Mouse (Mus musculus): ENCODE measurements at regions not wholly inside any gene's neighbourhood (a gene's known extent, or its start where the extent isn't known, plus 50 kb on each side); places are given as distances from the start of the nearest gene placed in this dataset.

GRCm38 (mm10) chr9:23050751-23051150, 172.1 kb upstream of the Bmper start:
- no peak overlapping the region for H3K4me3 ChIP-seq (replicated peaks)
- H3K27me3 ChIP-seq: no peaks in the 10 kb centered on the region
- 39% methylated on average over 2 of the region's 2 CpGs for WGBS
- no peak overlapping the region for H3K27ac ChIP-seq
- no peak overlapping the region for H3K4me2 ChIP-seq (replicated peaks)
- no peaks in the 10 kb centered on the region for H3K9me3 ChIP-seq
- H3K9ac ChIP-seq (replicated peaks): no peak overlapping the region
- H3K36me3 ChIP-seq: no peaks in the 10 kb centered on the region
- no peaks in the 10 kb centered on the region for H3K4me1 ChIP-seq (replicated peaks)
- ATAC-seq: no peak

- Histone ChIP-seq H3K4me3 (replicated peaks) (no peak overlapping the region), H3K4me2 (replicated peaks) (no peak overlapping the region), H3K4me1 (replicated peaks) (peaks cover 35% of the 10 kb centered on the region), H3K9me3 (no peaks in the 10 kb centered on the region), H3K36me3 (no peaks in the 10 kb centered on the region), H3K27ac (no peak overlapping the region), H3K27me3 (no peaks in the 10 kb centered on the region), H3K9ac (replicated peaks) (no peak overlapping the region)
- ATAC-seq: no peak
- WGBS: 83% methylated on average over 4 of the region's 4 CpGs
Measured at GRCm38 (mm10) chr9:23059526-23059925, 163.3 kb upstream of the Bmper start.

- Histone ChIP-seq H3K36me3 (no peaks in the 10 kb centered on the region), H3K9ac (replicated peaks) (no peak overlapping the region), H3K27me3 (no peaks in the 10 kb centered on the region), H3K9me3 (no peaks in the 10 kb centered on the region), H3K27ac (no peak overlapping the region), H3K4me1 (replicated peaks) (peaks cover 35% of the 10 kb centered on the region), H3K4me2 (replicated peaks) (no peak overlapping the region), H3K4me3 (replicated peaks) (no peak overlapping the region)
- ATAC-seq: no peak
Measured at GRCm38 (mm10) chr9:23060526-23060925, 162.3 kb upstream of the Bmper start.

- Histone ChIP-seq H3K9ac (replicated peaks) (no peak overlapping the region), H3K9me3 (no peaks in the 10 kb centered on the region), H3K27ac (peak overlapping the region; percentile 73), H3K4me1 (replicated peaks) (peaks cover 35% of the 10 kb centered on the region), H3K4me3 (replicated peaks) (no peak overlapping the region), H3K36me3 (no peaks in the 10 kb centered on the region), H3K4me2 (replicated peaks) (no peak overlapping the region), H3K27me3 (0 out of 2 replicates have a peak, but pooled peaks cover 3% of the 10 kb centered on the region)
- WGBS: 8% methylated on average over 4 of the region's 4 CpGs
- no peak for ATAC-seq
Measured at GRCm38 (mm10) chr9:23061179-23061929, 161.5 kb upstream of the Bmper start.

- peak overlapping the region; percentile 73 for H3K27ac ChIP-seq
- 19% methylated on average over 8 of the region's 8 CpGs for WGBS
- H3K9me3 ChIP-seq: no peaks in the 10 kb centered on the region; the same call in 1 of the 2 replicates
Measured at GRCm38 (mm10) chr9:23062057-23062655, 160.7 kb upstream of the Bmper start.

GRCm38 (mm10) chr9:23062656-23063444, 160.0 kb upstream of the Bmper start:
- Histone ChIP-seq H3K9ac (replicated peaks) (no peak overlapping the region), H3K36me3 (no peaks in the 10 kb centered on the region), H3K4me1 (replicated peaks) (peaks cover 35% of the 10 kb centered on the region), H3K9me3 (no peaks in the 10 kb centered on the region; the same call in 1 of the 2 replicates), H3K4me2 (replicated peaks) (no peak overlapping the region), H3K4me3 (replicated peaks) (no peak overlapping the region), H3K27me3 (peaks cover 14% of the 10 kb centered on the region), H3K27ac (peak overlapping the region; percentile 54)
- peak; percentile 73 for ATAC-seq
- WGBS: 32% methylated on average over 7 of the region's 7 CpGs

More at GRCm38 (mm10) chr9:23062057-23062655, 160.7 kb upstream of the Bmper start:
- Histone ChIP-seq H3K4me2 (replicated peaks) (0 out of 2 replicates have a peak overlapping the region, but pooled peaks have one; percentile 4), H3K36me3 (no peaks in the 10 kb centered on the region), H3K4me3 (replicated peaks) (no peak overlapping the region), H3K27me3 (peaks cover 7% of the 10 kb centered on the region), H3K9ac (replicated peaks) (no peak overlapping the region), H3K4me1 (replicated peaks) (peaks cover 35% of the 10 kb centered on the region)
- peak; percentile 76 for ATAC-seq

- Histone ChIP-seq H3K4me1 (replicated peaks) (peaks cover 40% of the 10 kb centered on the region), H3K9me3 (no peaks in the 10 kb centered on the region; the same call in 1 of the 2 replicates), H3K36me3 (no peaks in the 10 kb centered on the region), H3K4me2 (replicated peaks) (no peak overlapping the region), H3K27ac (no peak overlapping the region), H3K4me3 (replicated peaks) (no peak overlapping the region), H3K27me3 (peaks cover 20% of the 10 kb centered on the region), H3K9ac (replicated peaks) (no peak overlapping the region)
- WGBS: 86% methylated on average over 2 of the region's 2 CpGs
- ATAC-seq: no peak
Measured at GRCm38 (mm10) chr9:23064001-23064400, 158.9 kb upstream of the Bmper start.

- no peak overlapping the region for H3K4me3 ChIP-seq (replicated peaks)
- WGBS: 96% methylated on average over 3 of the region's 3 CpGs
- H3K9ac ChIP-seq (replicated peaks): no peak overlapping the region
- H3K27ac ChIP-seq: no peak overlapping the region
- H3K27me3 ChIP-seq: peaks cover 20% of the 10 kb centered on the region
- H3K4me1 ChIP-seq (replicated peaks): peaks cover 36% of the 10 kb centered on the region
- no peaks in the 10 kb centered on the region for H3K36me3 ChIP-seq
- no peak overlapping the region for H3K4me2 ChIP-seq (replicated peaks)
- H3K9me3 ChIP-seq: no peaks in the 10 kb centered on the region; the same call in 1 of the 2 replicates
- ATAC-seq: no peak
Measured at GRCm38 (mm10) chr9:23064811-23065210, 158.1 kb upstream of the Bmper start.

- H3K27ac ChIP-seq: no peak overlapping the region
- H3K27me3 ChIP-seq: peaks cover 27% of the 10 kb centered on the region
- WGBS: 56% methylated on average over 6 of the region's 6 CpGs
- H3K4me1 ChIP-seq (replicated peaks): 0 out of 2 replicates have a peak, but pooled peaks cover 4% of the 10 kb centered on the region
- no peak overlapping the region for H3K9ac ChIP-seq (replicated peaks)
- H3K36me3 ChIP-seq: no peaks in the 10 kb centered on the region
- H3K4me3 ChIP-seq (replicated peaks): no peak overlapping the region
- no peak overlapping the region for H3K4me2 ChIP-seq (replicated peaks)
- peak; percentile 58; the same call in 1 of the 2 replicates for ATAC-seq
- H3K9me3 ChIP-seq: no peaks in the 10 kb centered on the region; the same call in 1 of the 2 replicates
Measured at GRCm38 (mm10) chr9:23068101-23068791, 154.6 kb upstream of the Bmper start.

- H3K4me1 ChIP-seq (replicated peaks): 0 out of 2 replicates have a peak, but pooled peaks cover 4% of the 10 kb centered on the region
- no peaks in the 10 kb centered on the region; the same call in 1 of the 2 replicates for H3K9me3 ChIP-seq
- no peak overlapping the region for H3K4me2 ChIP-seq (replicated peaks)
- WGBS: 44% methylated on average over 7 of the region's 7 CpGs
- H3K27ac ChIP-seq: no peak overlapping the region
- no peak for ATAC-seq
- H3K27me3 ChIP-seq: peaks cover 27% of the 10 kb centered on the region
- H3K4me3 ChIP-seq (replicated peaks): no peak overlapping the region
- H3K36me3 ChIP-seq: no peaks in the 10 kb centered on the region
- no peak overlapping the region for H3K9ac ChIP-seq (replicated peaks)
Measured at GRCm38 (mm10) chr9:23069161-23069560, 153.7 kb upstream of the Bmper start.

- H3K9me3 ChIP-seq: no peaks in the 10 kb centered on the region; the same call in 1 of the 2 replicates
- H3K27ac ChIP-seq: no peak overlapping the region
- 0 out of 2 replicates have a peak, but pooled peaks cover 4% of the 10 kb centered on the region for H3K4me1 ChIP-seq (replicated peaks)
- ATAC-seq: no peak
- no peak overlapping the region for H3K9ac ChIP-seq (replicated peaks)
- 72% methylated on average over 2 of the region's 2 CpGs for WGBS
- no peak overlapping the region for H3K4me3 ChIP-seq (replicated peaks)
- no peaks in the 10 kb centered on the region for H3K36me3 ChIP-seq
- peaks cover 25% of the 10 kb centered on the region for H3K27me3 ChIP-seq
- no peak overlapping the region for H3K4me2 ChIP-seq (replicated peaks)
Measured at GRCm38 (mm10) chr9:23071006-23071405, 151.9 kb upstream of the Bmper start.

Measured in midbrain, embryonic 13.5 days (tissue).